Mouse (Mus musculus): ENCODE measurements around the gene Nova2. TPM values are rescaled to one million over a fixed set of nuclear protein-coding genes. Genes with fewer than 3 reads are reported as not detected.

Nova2 gene
- total RNA-seq, 2 experiments from 2014 or later, result 69.9 to 70.1 TPM

DNA sequence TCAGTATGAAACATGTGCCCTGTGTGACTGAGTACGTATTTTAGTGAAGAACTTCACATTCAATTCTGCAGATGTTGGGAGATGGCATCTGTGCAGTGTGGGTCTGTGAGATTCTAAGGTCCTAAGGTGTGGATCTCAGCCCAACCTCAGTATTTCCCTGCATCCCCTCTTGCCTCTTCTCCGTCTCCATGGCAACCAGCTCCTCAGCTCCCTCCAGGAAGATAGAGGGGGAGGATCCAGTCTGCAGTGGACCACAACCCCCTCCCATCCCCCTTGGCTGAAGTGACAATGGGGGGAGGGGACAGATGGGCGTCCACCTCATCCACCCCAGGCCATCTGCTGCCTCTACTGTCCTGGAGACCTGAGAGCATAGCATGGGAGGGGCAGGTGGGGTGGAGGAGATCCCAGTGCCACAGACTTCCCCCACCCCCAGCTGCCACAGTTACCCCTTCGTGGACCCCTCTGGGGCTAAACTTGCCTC, 1.9 kb upstream of the Nova2 start:
- DNase-seq (ENCODE audit: low spot score in 2 of 2), result peak; percentile 36 to 55

GRCm38 (mm10) chr7:18924321-18924720, 1.4 kb upstream of the Nova2 start:
- DNase-seq (ENCODE audit: low spot score in 2 of 2), result peak in 1 of 2 experiments; percentile 17

DNA sequence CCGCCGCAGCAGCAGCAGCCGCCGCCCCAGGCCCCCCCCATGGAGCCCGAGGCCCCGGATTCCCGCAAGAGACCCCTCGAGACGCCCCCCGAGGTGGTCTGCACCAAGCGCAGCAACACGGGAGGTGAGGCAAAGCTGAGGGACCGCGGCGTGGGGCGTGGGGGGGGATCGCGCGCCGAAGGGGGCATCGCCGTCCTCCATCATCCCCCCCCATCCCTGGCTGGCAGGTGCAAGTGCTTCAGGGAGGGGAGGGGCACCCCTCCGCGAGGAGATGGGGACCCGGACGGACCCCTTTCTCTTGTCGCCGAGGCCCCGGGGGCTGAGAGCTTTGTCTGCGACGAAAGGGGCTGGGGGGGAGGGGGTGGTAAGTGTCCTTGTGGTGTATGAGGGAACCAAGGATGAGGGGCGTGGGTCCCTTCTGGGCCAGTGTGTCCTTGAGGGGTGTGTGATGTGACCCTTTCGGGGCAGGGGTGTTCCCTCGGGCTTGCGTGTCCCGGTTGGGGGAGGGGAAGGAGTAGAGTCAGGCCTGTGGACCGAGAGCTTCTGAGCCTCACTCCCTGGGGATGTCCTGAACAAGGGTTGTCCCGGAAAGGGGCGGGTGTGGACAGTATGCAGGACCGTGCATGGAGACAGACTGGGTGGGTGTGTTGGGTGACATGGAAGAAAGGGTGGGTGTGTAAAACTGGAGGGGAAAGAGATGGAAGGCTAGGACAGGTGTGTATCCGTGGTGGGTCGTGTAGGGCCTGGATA, 528 bp downstream of the Nova2 start:
- DNase-seq (ENCODE audit: low spot score in 2 of 2), result peak in 1 of 2 experiments; percentile 40

DNA sequence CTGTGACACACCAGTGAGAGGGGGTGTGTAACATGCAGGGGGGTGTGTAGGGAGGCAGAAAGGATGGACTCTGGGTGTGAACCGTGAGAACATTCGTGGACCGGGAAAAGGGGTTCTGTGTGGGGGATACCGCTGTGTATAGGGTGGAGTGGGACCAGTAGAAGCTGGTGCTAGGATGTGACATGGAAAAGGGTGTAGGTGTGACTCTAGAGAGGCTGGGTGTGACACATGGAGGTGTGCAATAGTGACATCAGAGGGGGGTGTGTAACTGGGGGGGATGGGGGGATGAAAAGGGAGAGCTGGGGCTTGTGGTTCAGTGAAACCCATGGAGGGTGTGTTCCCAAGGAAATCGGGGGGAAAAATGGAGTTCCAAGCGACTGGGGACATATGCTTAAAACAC, 1.2 kb downstream of the Nova2 start:
- DNase-seq (ENCODE audit: low spot score in 2 of 2), result no peak

DNA sequence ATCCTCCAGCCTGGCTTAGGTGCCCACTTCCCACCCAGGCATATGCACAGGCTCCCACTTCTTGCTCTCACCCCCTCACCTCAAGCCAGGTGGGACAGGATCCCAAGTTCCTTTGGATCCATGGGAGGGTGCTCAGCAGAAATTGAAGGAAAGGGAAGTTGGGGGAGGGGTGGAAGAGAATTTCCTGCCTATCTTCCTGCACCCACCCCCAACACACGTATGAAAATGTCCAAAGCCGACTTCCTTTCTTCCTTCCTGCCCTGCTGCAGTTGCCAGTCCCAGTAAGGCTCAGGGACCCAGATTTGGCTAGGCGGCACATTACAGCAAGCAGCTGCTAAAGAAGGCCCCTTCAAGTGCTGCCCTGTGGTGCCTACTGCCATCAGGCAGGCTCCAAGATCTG, 2.1 kb downstream of the Nova2 start:
- no peak for DNase-seq (ENCODE audit: low spot score in 2 of 2)

GRCm38 (mm10) chr7:18942376-18942775, 16.7 kb downstream of the Nova2 start:
- DNase-seq (ENCODE audit: low spot score in 2 of 2), result peak; percentile 63 to 78

DNA sequence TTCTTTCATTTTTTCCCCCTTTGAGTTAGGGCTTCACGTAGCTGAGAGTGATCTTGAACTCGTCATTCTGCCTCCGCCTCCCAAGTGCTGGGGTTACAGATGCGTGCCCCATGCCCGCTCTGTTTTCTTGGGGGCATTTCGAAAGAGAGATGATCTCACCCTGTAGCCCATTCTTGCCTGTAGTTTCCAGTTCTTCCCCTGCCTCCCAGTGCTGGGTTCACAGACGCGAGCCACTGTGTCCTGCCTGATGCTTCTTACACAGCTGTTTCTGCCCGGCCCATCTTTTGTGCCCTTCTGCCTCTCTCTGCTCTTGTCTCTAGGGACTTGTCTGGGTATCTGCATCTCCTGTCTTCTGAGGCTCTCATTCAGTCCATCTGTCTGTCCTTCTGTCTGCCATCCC, 17.1 kb downstream of the Nova2 start:
- DNase-seq (ENCODE audit: low spot score in 2 of 2), result no peak

GRCm38 (mm10) chr7:18948151-18948550, 22.5 kb downstream of the Nova2 start:
- DNase-seq (ENCODE audit: low spot score in 2 of 2), result no peak

GRCm38 (mm10) chr7:18949781-18950522, 24.3 kb downstream of the Nova2 start:
- peak in 1 of 2 experiments; percentile 52 for DNase-seq (ENCODE audit: low spot score in 2 of 2)

DNA sequence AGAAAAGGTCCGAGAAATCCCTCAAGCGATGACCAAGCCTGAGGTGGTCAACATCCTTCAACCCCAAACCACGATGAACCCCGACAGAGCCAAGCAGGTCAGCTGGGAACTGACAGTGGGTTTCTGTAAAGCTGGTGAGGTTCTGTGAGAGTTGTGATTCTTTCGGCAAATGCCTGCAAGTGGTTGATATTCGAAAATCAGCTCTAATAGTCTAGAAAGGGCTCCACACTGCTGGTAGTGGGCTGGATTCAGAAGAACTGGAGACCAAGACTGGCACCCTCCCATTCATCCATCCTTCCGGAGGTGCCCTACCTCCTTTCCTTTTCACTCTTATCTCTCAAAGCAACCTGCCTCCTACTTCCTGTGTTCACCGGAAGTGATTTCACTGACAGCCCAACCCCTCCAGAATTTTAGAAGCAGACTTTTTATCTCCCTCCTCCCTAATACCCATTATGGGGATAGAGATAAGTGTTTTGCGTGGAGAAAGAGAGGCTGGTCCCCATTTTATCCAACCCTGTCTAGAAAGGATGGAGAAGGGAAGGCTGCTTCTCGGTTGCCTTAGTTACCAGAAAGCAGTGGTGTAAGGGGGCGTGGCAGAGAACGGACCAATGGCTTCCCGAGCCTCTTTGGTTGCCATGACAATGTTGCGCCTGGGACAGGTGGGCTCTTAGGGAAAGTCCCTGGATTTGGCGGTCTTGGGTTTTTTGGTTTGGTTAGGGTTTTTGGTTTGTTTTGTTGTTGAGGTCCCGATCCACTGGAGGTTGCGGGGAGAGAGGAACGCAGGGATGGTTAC, 25.0 kb downstream of the Nova2 start:
- no peak for DNase-seq (ENCODE audit: low spot score in 2 of 2)

DNA sequence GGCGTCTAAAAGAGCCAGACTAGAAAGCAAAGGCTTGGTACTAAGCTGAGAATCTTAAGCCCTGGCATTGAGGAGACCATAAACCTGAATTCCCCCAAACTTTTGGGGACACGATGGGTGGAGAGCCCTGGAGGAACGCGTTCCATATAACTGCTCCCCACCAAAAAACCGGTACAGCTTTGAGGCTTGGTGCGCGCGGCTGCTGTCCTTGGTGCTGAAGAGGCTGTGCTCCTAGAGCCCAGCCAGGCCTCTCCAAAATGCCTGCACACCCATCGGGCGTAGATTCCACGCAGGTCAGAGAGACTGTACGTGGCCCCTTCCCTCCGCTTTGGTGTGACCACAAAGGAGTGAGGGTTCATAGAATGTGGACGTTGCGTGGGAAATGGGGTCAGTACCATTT, 25.7 kb downstream of the Nova2 start:
- DNase-seq (ENCODE audit: low spot score in 2 of 2), result no peak

DNA sequence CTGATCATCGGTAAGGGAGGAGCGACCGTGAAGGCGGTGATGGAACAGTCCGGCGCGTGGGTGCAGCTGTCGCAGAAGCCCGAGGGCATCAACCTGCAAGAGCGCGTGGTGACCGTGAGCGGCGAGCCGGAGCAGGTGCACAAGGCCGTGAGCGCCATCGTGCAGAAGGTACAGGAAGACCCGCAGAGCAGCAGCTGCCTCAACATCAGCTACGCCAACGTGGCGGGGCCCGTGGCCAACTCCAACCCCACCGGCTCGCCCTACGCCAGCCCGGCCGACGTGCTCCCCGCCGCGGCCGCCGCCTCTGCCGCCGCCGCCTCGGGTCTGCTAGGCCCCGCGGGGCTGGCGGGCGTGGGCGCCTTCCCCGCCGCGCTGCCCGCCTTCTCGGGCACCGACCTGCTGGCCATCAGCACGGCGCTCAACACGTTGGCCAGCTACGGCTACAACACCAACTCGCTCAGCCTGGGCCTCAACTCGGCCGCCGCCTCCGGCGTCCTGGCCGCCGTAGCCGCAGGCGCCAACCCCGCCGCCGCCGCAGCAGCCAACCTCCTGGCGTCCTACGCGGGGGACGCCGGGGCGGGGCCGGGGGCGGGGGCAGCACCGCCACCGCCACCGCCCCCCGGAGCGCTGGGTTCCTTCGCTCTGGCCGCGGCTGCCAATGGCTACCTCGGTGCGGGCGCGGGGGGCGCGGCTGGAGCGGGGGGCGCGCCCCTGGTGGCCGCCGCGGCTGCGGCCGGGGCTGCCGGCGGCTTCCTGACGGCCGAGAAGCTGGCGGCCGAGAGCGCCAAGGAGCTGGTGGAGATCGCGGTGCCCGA, 32.1 kb downstream of the Nova2 start:
- peak; percentile 47 to 74 for DNase-seq (ENCODE audit: low spot score in 2 of 2)

GRCm38 (mm10) chr7:18958384-18958766, 32.7 kb downstream of the Nova2 start:
- no peak for DNase-seq (ENCODE audit: low spot score in 2 of 2)

- DNase-seq (ENCODE audit: low spot score in 2 of 2), result no peak
Observed at GRCm38 (mm10) chr7:18959446-18959845, 33.8 kb downstream of the Nova2 start.

- DNase-seq (ENCODE audit: low spot score in 2 of 2), result no peak
Observed at GRCm38 (mm10) chr7:18962171-18962792, 36.6 kb downstream of the Nova2 start.

- DNase-seq (ENCODE audit: low spot score in 2 of 2), result no peak
Observed at GRCm38 (mm10) chr7:18962795-18963194, 37.1 kb downstream of the Nova2 start.

DNA sequence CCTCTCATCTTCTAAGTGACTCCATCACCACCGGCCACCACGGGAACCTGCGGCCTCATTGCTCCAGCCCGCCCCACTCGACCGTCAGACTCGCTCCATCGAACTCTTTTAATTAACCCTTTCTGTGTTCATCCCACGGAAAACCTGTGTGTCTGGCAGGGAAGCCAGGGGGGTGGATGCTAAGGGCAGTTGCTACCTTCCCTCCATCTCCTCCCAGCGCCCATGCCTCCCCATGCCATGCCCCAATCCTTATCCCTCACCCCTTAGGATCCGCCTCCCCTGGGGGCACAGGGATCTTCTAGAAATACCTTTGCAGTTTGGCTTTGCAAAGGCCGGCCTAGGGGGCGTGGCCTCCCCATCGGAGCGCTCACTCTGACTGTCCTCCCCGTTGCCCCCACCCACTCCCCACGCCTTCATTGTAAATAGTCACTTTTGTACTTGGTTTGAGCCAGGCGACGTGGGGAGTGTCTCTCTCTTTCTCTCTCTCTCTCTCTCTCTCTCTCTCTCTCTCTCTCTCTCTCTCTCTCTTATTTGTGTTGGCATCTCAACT, 37.7 kb downstream of the Nova2 start:
- DNase-seq (ENCODE audit: low spot score in 2 of 2), result no peak

GRCm38 (mm10) chr7:18965312-18965711, 39.6 kb downstream of the Nova2 start:
- no peak for DNase-seq (ENCODE audit: low spot score in 2 of 2)

- DNase-seq (ENCODE audit: low spot score in 2 of 2), result no peak
Observed at GRCm38 (mm10) chr7:18967603-18968002, 41.9 kb downstream of the Nova2 start.

- DNase-seq (ENCODE audit: low spot score in 2 of 2), result no peak
Observed at GRCm38 (mm10) chr7:18970956-18971355, 45.3 kb downstream of the Nova2 start.
